Mouse (Mus musculus): ENCODE measurements around the gene Nectin2.

DNA sequence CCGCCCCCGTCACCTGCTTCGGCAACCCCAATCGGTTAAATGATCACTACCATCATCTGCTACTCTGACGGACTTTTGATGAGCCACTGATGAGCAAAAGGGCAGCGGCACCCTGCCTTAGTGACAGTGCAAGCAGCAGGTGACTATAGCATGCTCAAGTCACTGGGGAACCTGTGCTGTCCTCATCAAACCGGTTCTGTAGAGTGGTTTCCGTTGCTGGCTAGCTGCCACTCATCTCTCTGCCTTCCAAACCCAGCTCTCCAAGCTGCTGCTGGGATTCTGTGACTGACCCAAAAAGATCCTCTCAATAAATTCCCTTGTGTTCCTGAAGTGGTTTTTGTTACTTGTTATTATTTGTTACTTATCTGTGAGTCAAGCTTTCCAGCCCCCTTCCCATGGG, 28.4 kb upstream of the Nectin2 start:
- TF ChIP-seq POLR2A (IDR thresholded peaks at IDR 0.05; ENCODE audit: borderline replicate concordance, control insufficient read depth, low read depth, low read length), result no peak
- no peak for TF ChIP-seq CTCF (IDR thresholded peaks at IDR 0.05; ENCODE audit: control insufficient read depth, insufficient read depth, low read length)
